In the genomic region with DNA sequence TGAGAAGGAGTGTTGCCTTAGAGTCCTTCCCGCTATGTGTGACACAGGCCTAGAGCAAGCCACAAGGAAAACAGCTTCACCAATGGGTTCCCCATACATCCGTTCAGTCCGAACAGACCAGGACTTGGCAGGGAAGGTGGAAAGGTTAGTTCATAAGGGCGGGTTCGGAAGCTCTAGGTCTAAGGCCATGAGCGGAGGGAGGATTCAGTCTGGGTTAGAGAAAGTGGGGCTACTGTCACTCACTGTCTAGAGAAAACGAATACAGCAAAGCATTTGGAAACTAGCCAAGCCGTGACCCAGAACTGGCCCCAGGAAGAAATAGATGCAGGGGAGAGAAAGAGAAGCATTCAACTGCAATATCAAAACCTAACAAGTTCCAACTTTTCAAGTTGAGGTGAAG, we compare ENCODE assay signal across 21 mouse cellular contexts.
"Had no signal": no experiment of that assay in that cellular context is flagged by ENCODE, and none has a peak within 500 bp of the region (broad histone marks: within the 10 kb centered on the region; RNA-seq: fewer than 3 reads in every experiment).

No protein-coding gene starts in this region.

- H3K36me3 ChIP-seq: heart, embryonic 10.5 days; heart, embryonic 12.5 days; hindbrain, embryonic 13.5 days; hindbrain, embryonic 15.5 days; kidney, embryonic 15.5 days; limb, embryonic 13.5 days; limb, embryonic 15.5 days; liver, embryonic 12.5 days had no signal

- H3K27me3 ChIP-seq: hindbrain, embryonic 13.5 days; hindbrain, embryonic 15.5 days; limb, embryonic 13.5 days; limb, embryonic 15.5 days had no signal

- H3K9ac ChIP-seq: heart, embryonic 12.5 days; hindbrain, embryonic 13.5 days; hindbrain, embryonic 15.5 days; kidney, embryonic 15.5 days; limb, embryonic 13.5 days; limb, embryonic 15.5 days; liver, embryonic 12.5 days had no signal

- H3K9me3 ChIP-seq: heart, embryonic 10.5 days; heart, embryonic 12.5 days; hindbrain, embryonic 13.5 days; hindbrain, embryonic 15.5 days; kidney, embryonic 15.5 days; limb, embryonic 13.5 days; limb, embryonic 15.5 days; liver, embryonic 12.5 days had no signal

- H3K27ac ChIP-seq: heart, embryonic 10.5 days; hindbrain, embryonic 13.5 days; hindbrain, embryonic 15.5 days; hindbrain, postnatal 0 days; kidney, embryonic 15.5 days; limb, embryonic 13.5 days; limb, embryonic 15.5 days; liver, embryonic 12.5 days had no signal

- ATAC-seq: hindbrain, postnatal 0 days; intestine, embryonic 16.5 days; liver, embryonic 12.5 days had no signal

- H3K4me3 ChIP-seq: heart, embryonic 10.5 days; heart, embryonic 12.5 days; hindbrain, embryonic 13.5 days; hindbrain, embryonic 15.5 days; kidney, embryonic 15.5 days; limb, embryonic 13.5 days; limb, embryonic 15.5 days; liver, embryonic 12.5 days had no signal

- H3K4me1 ChIP-seq: hindbrain, embryonic 13.5 days; kidney, embryonic 15.5 days; limb, embryonic 15.5 days; liver, embryonic 12.5 days had no signal

- DNase-seq: gastrocnemius, postnatal 14 days; gastrocnemius, postnatal 36 days; heart, postnatal 10 days; kidney, adult 11 months; kidney, adult 2 months; kidney, adult 9 months; kidney, postnatal 10 days; kidney, postnatal 25 days; layer of hippocampus, adult 9-11 months; layer of hippocampus, postnatal 36 days; left cerebral cortex, postnatal 4 days had no signal

- H3K4me2 ChIP-seq: heart, embryonic 12.5 days; hindbrain, embryonic 13.5 days; hindbrain, embryonic 15.5 days; kidney, embryonic 15.5 days; limb, embryonic 13.5 days; limb, embryonic 15.5 days; liver, embryonic 12.5 days had no signal
